Mouse (Mus musculus) adrenal gland, postnatal 10 days (tissue): ENCODE data around the gene Taf5. TPM values are rescaled to one million over a fixed set of nuclear protein-coding genes. Genes with fewer than 3 reads are reported as not detected.

Source experiments
- DNase-seq: peaks from one replicate; pipeline ENCODE4 v3.0.0; 2021; ENCODE audit warnings: mixed read lengths
- total RNA-seq, 2 experiments: library from RNA; stranded (reverse); gene quantifications; 2 replicates each; pipeline ENCODE4 v1.2.3; 2021

The Taf5 gene
- total RNA-seq, 2 experiments from 2014 or later: 4.4 to 4.8 TPM

DNA sequence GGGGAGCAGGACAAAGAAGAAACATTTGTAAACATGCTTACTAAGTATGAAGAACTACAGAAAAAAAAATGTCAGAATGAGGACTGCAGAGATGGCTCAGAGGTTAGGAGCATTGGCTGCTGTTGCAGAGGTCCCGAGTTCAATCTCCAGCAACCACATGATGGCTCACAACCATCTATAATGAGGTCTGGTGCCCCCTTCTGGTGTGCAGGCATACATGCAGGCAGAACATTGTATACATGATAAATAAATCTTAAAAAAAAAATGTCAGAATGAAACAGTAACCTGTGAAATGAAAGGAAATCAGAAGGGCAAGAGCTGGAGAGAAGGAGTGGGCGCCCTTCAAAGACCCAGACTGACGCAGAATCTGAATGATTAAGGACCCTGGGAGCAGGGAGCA lies 1.7 kb upstream of the Taf5 start:
- DNase-seq: no peak

GRCm38 (mm10) chr19:47067924-47068611 lies 522 bp downstream of the Taf5 start:
- peak; percentile 93 for DNase-seq

DNA sequence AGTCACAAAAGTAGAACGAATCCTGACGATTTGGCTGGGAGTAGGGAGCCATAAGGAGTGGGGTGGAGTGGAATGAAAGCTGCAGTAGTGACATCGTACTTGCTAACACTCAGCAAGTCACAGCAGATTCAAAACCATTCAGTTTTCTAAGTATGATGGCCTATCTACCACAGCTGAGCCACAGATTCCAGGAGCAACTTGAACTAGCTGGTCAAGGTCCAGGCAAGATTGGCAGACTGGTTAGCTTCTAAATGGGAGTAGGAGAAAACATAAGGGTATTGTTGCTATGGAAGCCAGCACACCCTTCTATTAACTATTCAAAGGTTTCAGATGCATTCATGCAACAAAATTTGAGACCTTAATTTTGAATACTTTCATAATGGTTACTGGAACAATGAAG lies 20.7 kb downstream of the Taf5 start:
- DNase-seq: no peak

DNA sequence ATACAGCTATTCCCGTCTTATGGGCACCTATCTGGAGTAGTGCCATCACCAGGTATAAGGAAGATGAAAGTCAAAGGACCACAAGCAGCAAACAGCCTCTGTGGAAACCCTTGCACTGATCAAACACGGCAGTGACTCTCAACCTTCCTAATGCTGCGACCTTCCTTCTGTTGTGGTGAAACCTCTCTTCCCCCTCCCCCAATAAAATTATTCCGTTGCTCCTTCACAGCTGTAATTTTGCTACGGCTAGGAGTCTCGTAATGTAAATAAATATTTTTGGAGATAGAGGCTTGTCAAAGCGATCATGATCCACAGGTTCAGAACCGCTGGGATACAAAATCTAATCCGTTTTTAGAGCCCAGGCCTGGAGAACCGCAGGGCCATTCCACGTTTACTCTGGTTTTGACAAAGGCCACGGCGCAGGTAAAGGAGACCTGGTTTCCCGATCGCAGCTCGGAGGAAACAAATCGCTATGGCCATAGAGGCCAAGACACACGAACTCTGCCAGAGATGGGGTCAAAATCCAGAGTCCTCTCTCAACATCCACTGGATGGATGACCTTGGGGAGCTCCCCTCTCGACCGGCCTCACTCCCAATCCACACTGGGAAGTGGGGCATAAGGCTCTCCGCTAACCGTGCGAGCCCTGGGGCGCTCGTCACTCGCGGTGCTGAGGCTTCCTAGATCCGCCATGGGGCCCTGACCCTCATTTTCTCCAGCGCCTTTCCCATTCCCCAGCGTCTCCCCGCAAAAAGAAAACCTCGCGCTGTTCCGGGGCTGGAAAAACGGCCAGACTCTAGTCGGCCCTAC lies 22.4 kb downstream of the Taf5 start:
- peak; percentile 58 for DNase-seq

DNA sequence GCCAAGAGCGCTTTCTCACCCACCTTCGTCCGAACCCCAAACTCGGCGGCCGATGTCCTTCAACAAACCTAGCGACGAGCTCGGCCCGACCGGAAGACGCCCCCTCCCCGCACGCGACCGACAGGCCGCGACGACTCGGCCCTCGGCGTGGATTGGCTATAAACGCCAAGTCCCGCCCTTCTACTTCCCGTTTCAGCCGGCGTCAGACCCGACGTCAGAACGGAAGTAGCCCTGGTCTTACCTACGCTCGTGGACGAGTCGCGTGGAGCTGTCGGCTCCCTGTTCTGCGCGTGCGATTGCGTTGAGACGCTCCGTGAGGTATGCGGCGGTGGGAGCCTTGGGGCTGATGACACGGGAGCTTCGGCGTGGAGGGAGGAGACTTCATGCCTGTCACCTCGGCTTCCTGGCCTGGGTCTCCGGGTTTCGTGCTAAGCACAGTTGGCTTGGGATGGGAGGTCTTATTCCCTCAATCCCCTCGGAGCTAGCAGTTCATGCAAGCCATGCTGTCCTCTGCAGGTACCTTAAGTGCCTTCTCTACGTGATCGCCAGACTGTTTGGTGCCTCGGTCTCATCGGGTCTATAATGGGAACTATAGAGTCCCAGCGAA lies 23.1 kb downstream of the Taf5 start, which contains the start of the genes Usmg5 and Pdcd11:
Usmg5 (minus strand) TSS at position 98 of the 607 bp plus-strand sequence.
Pdcd11 (plus strand) TSS at position 219 of the 607 bp plus-strand sequence.
- DNase-seq: peak; percentile 97

DNA sequence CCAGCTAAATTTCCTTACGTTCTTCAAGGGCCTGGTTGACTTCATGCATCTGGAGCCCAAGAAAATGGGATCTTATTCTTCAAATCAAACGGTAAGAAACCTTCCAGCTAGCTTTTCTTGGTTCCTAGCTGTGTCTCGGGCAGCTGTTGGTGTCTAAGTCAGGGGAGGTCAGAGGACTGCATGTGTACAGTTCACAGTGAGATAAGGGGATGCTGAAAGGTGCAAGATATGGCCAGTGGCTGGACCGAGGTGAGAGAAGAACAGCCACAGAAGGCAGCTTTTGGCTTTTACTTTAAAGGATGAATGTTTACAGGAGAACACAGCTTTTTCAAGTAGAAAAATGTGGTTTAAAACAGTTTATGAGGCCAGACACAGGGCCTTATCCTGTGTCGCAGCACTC lies 33.5 kb downstream of the Taf5 start:
- no peak for DNase-seq

DNA sequence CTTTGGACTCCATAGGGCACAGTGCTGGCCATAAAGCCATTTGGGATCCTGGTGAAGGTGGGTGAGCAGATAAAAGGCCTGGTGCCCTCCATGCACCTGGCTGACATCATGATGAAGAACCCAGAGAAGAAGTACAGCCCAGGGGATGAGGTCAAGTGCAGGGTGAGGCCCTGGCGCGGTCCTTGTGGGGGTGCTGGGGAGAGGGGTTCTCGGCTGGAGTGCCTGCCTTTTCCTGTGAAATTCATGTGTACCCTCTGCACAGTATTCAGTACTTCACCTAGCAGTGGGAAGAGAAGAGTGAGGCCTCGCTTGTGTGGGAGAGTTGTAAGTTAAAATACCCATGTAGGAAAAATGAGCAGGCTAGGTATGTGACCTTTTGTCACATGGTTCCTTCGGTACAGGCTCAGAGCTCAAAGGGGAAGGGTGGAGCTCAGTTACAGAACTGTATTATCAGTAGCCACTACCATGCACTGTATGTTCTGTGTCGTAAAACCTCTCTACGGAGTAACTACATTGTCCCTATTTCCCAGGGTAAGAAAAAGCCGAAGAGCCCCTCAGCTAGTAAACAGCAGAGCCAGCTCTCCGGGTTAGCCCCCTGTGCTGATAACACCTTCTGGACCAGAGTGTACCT lies 37.2 kb downstream of the Taf5 start:
- DNase-seq: no peak

- no peak for DNase-seq
These were observed 51.1 kb downstream of the Taf5 start for GRCm38 (mm10) chr19:47118634-47119033.

- no peak for DNase-seq
These were observed 53.5 kb downstream of the Taf5 start for GRCm38 (mm10) chr19:47121054-47121453.

DNA sequence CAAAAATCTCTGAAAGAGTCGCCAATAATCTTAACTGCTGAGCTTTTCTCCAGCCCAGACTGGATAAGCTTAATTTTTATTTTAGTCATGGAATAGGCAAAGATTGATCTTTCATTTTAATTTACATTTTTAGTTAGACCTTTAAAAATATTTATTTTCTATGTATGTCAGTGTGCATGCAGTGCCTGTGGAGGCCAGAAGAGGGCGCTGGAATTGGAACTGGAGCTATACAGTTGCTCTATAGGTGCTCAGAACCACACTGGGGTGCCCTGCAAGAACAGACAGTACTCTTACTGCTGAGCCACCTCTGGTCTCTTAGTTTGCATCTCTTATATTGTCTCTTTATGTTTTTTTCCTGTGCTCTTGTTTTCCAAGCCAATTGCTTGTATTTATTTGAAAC lies 55.3 kb downstream of the Taf5 start:
- DNase-seq: peak; percentile 46

DNA sequence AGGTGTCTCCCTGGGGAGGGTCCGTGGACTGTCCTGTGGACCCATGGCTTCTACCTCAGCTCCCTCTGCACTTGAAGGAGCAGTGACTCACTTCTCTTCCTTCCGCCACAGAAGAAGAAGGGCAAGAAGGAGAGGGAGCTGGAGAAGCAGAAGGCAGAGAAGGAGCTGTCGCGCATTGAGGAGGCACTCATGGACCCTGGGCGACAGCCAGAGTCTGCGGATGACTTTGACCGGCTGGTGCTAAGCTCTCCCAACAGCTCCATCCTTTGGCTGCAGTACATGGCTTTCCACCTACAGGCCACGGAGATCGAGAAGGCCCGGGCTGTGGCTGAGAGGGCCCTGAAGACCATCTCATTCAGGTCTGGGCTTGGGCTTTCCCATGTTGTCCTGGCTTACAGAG lies 60.6 kb downstream of the Taf5 start:
- DNase-seq: no peak

- DNase-seq: no peak
These were observed 61.3 kb downstream of the Taf5 start for GRCm38 (mm10) chr19:47128835-47129234.

DNA sequence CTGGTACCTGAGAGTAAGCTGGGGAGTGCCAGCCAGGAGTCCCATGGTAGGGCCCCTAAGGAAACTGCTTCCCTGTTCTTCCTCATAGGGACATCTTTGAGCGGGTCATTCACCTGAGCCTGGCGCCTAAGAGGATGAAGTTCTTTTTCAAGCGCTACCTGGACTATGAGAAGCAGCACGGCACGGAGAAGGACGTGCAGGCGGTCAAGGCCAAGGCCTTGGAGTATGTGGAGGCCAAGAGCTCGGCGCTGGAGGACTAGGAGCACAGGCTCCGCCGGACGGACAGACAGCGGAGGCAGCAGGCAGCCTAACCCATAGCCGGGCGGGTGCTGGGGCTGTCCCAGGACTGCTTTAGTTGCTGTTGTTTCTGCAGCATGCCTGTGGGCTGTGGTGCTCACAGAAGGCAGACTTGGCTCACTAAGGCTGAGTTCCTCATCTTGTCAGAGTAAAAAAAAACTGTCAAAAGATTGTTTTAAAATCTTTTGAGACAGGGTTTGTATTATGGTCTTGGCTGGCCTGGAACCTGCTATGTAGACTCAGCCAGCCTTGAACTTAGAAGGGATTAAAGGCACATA lies 63.1 kb downstream of the Taf5 start:
- no peak for DNase-seq

Other genes starting within 250 kb of the Taf5 start
- gene Ina, start 53.0 kb upstream of the Taf5 start, total RNA-seq: 10 to 100 TPM in 1 of 2 experiments, 1 to 10 TPM in 1; 7.6 to 12.2 TPM
- 10 to 100 TPM; 73.1 to 77.3 TPM for gene Nt5c2, start 52.6 kb upstream of the Taf5 start, total RNA-seq
- 1 to 10 TPM; 8.6 to 8.9 TPM for gene Pcgf6, start 16.8 kb upstream of the Taf5 start, total RNA-seq
- 1,000 to 10,000 TPM; 1,198 to 1,276 TPM for gene Usmg5, start 22.9 kb downstream of the Taf5 start, total RNA-seq
- gene Pdcd11, start 23.0 kb downstream of the Taf5 start, total RNA-seq: 10 to 100 TPM; 18.9 to 20.5 TPM
- gene Calhm2, start 70.5 kb downstream of the Taf5 start, total RNA-seq: 1 to 10 TPM; 3.5 to 4.9 TPM
- not detected for gene Calhm1, start 76.5 kb downstream of the Taf5 start, total RNA-seq
- not detected for gene Calhm3, start 90.0 kb downstream of the Taf5 start, total RNA-seq
- gene Neurl1a, start 111.1 kb downstream of the Taf5 start, total RNA-seq: 10 to 100 TPM; 13.6 to 19.4 TPM